Mouse (Mus musculus): ENCODE results near the gene Elk4. TPM values are rescaled to one million over a fixed set of nuclear protein-coding genes. Genes with fewer than 3 reads are reported as not detected.
A peak's percentile ranks its signal among the peaks of the same experiment; 100 is the strongest.

The Elk4 gene
- polyA plus RNA-seq, 1 experiment from 2014 or later, result 13.1 TPM

DNA sequence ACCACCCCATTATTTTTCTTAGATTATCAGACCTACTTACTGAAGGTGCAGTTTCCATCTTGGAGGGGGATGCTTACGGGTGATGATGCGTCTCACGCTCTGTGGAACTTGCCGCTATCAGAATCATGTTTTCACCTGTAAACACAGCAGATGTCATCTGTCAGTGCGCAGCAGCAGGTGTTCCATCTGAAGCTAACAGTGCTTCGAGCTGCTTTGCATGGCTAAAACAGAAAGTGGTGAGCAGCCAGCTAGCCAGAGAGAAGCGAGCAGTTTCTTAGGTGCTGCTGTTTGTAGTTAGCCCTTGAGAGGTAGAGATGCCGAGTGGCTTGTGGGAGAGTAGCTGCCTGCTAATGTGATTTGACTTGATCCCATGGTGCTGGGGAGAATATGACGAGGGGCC is 21.0 kb downstream of the Elk4 start:
- H3K4me1 ChIP-seq, result no peaks in the 10 kb centered on the region
- no peak for ATAC-seq (replicated peaks)
- no peak overlapping the region for H3K27ac ChIP-seq
- no peaks in the 10 kb centered on the region for H3K27me3 ChIP-seq (replicated peaks)
- WGBS, result 88% methylated on average over 9 of the region's 9 CpGs
- peaks cover 26% of the 10 kb centered on the region; the same call in 1 of the 2 replicates for H3K36me3 ChIP-seq (replicated peaks)
- H3K9me3 ChIP-seq, result no peaks in the 10 kb centered on the region
- H3K4me3 ChIP-seq, result no peak overlapping the region
- no peak overlapping the region for H3K4me2 ChIP-seq
- no peak overlapping the region for H3K9ac ChIP-seq

DNA sequence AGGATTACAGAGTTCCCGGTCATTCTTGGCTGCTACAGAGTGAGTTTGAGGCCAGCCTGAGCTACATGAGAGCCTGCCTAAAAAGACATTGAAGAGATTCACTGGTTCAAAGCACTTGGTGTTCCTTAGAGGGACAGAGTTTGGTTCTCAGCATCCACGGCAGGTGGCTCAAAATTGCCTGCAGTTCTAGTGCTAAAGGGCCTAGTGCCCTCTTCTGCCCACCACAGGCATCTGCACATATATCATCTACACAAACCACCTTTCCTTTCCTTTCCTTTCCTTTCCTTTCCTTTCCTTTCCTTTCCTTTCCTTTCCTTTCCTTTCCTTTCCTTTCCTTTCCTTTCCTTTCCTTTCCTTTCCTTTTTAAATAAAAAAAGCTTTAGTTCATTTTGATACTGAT is 23.2 kb downstream of the Elk4 start:
- H3K36me3 ChIP-seq (replicated peaks), result peaks cover 17% of the 10 kb centered on the region; the same call in 1 of the 2 replicates
- no peak overlapping the region for H3K4me2 ChIP-seq
- WGBS, result 60% methylated on average over 2 of the region's 2 CpGs
- H3K9me3 ChIP-seq, result no peaks in the 10 kb centered on the region
- no peaks in the 10 kb centered on the region for H3K4me1 ChIP-seq
- no peaks in the 10 kb centered on the region for H3K27me3 ChIP-seq (replicated peaks)
- H3K27ac ChIP-seq, result no peak overlapping the region
- H3K9ac ChIP-seq, result no peak overlapping the region
- no peak overlapping the region for H3K4me3 ChIP-seq
- no peak for ATAC-seq (replicated peaks)

DNA sequence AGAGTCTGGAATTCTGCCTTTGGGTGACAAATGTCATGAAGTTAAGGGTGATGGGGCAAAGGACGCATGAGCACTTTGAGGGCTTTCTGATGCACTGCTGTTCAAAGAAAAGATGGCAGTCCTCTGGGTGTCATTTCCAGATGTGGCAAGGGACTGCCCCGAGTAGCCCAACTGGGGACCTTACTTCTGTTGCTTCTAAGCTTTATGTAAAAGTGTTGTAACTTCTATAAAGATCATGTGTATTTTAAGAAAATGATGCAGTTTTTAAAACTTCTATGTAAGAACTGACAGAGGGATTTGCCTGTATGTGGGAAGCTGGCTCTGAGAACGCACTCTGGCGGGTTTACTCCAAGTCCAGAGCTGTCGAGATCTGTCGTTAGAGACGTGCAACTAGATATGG is 24.8 kb downstream of the Elk4 start:
- no peak overlapping the region for H3K4me3 ChIP-seq
- H3K4me1 ChIP-seq, result no peaks in the 10 kb centered on the region
- peaks cover 11% of the 10 kb centered on the region; the same call in 1 of the 2 replicates for H3K36me3 ChIP-seq (replicated peaks)
- no peak overlapping the region for H3K9ac ChIP-seq
- no peak for ATAC-seq (replicated peaks)
- H3K27ac ChIP-seq, result no peak overlapping the region
- no peak overlapping the region for H3K4me2 ChIP-seq
- no peaks in the 10 kb centered on the region for H3K27me3 ChIP-seq (replicated peaks)
- no peaks in the 10 kb centered on the region for H3K9me3 ChIP-seq
- WGBS, result 93% methylated on average over 7 of the region's 7 CpGs

DNA sequence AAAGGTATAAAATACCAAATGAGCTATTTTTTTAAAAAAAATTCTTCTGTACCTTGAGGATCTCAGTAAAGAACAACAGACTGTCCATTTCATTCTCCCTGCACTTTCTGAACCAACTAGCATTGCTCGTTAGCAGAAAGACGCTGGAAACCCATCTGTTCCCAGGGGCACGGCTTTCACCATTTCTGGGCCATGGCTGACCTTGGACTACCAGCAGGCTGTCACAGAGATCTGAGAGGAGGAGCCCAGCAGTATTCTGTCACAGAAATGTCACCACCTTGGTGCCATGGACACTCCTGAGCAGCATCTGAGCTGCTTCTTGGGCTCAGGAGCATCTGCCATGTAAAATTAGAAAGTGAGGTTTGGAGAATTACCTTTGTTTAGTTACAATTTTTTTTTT is 30.3 kb downstream of the Elk4 start:
- WGBS, result 63% methylated on average over 3 of the region's 3 CpGs

DNA sequence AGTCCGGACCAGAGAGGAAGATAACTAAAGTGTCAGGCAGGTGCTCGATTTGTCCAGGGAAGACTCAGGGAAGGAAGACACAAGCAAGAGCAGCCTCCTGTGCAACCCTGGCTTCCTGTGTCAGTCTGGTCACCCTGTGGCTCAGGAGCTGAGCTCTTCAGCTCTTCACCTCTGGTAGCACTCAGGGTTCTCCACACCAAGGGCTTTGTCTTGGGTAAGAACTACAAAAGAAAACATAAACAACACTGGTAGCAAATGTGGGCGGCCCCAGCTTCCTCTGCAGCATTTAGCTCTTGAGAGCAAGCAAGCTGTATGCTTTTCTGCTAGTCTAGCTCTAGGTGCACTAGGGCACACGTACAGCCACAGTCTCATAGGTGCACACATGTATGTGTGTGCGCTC is 31.3 kb downstream of the Elk4 start:
- no peaks in the 10 kb centered on the region for H3K9me3 ChIP-seq
- no peaks in the 10 kb centered on the region for H3K4me1 ChIP-seq
- no peaks in the 10 kb centered on the region for H3K36me3 ChIP-seq (replicated peaks)
- no peak overlapping the region for H3K4me2 ChIP-seq
- no peak overlapping the region for H3K4me3 ChIP-seq
- no peak for ATAC-seq (replicated peaks)
- H3K9ac ChIP-seq, result no peak overlapping the region
- no peaks in the 10 kb centered on the region for H3K27me3 ChIP-seq (replicated peaks)
- WGBS, result 83% methylated on average over 5 of the region's 5 CpGs
- no peak overlapping the region for H3K27ac ChIP-seq

More for the DNA sequence above, 30.3 kb downstream of the Elk4 start:
- H3K27ac ChIP-seq, result no peak overlapping the region
- H3K4me3 ChIP-seq, result no peak overlapping the region
- no peaks in the 10 kb centered on the region for H3K36me3 ChIP-seq (replicated peaks)
- ATAC-seq (replicated peaks), result no peak
- H3K9me3 ChIP-seq, result no peaks in the 10 kb centered on the region
- no peaks in the 10 kb centered on the region for H3K27me3 ChIP-seq (replicated peaks)
- no peak overlapping the region for H3K4me2 ChIP-seq
- H3K9ac ChIP-seq, result no peak overlapping the region
- no peaks in the 10 kb centered on the region for H3K4me1 ChIP-seq

DNA sequence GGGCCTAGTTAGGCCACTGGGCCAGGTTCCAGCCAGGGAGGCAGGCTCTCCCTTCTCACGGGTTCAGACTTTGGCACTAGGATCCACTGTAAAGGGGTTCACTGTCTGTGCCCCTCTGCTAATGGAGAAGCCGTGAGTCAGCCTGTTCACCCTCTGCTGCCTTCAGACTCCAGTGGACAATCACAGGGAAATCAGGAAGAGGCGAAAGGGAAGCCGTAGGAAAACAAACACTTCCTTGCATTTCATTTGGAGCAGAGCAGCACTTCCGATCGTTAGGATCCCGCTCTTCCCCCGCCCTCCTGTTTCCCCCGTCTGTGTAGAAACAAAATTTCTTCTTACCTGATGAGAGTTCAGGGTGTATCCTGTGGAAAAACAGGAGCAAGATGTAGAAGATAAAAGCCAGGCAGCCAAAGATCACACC is 32.8 kb downstream of the Elk4 start:
- Histone ChIP-seq H3K4me2 (no peak overlapping the region), H3K27me3 (replicated peaks) (no peaks in the 10 kb centered on the region), H3K9me3 (no peaks in the 10 kb centered on the region), H3K4me3 (no peak overlapping the region), H3K9ac (no peak overlapping the region), H3K36me3 (replicated peaks) (no peaks in the 10 kb centered on the region), H3K4me1 (no peaks in the 10 kb centered on the region), H3K27ac (no peak overlapping the region)
- ATAC-seq (replicated peaks), result no peak
- 73% methylated on average over 9 of the region's 9 CpGs for WGBS

GRCm38 (mm10) chr1:132043759-132044158 is 36.4 kb downstream of the Elk4 start:
- Histone ChIP-seq H3K27me3 (replicated peaks) (no peaks in the 10 kb centered on the region), H3K4me2 (no peak overlapping the region), H3K9ac (no peak overlapping the region), H3K36me3 (replicated peaks) (no peaks in the 10 kb centered on the region), H3K27ac (no peak overlapping the region), H3K4me1 (0 out of 2 replicates have a peak, but pooled peaks cover 2% of the 10 kb centered on the region), H3K9me3 (no peaks in the 10 kb centered on the region), H3K4me3 (no peak overlapping the region)
- WGBS, result 68% methylated on average over 4 of the region's 4 CpGs
- ATAC-seq (replicated peaks), result no peak

GRCm38 (mm10) chr1:132046143-132046735 is 38.8 kb downstream of the Elk4 start:
- Histone ChIP-seq H3K4me1 (0 out of 2 replicates have a peak, but pooled peaks cover 2% of the 10 kb centered on the region), H3K27me3 (replicated peaks) (no peaks in the 10 kb centered on the region), H3K27ac (no peak overlapping the region), H3K4me3 (no peak overlapping the region), H3K9me3 (no peaks in the 10 kb centered on the region), H3K4me2 (no peak overlapping the region), H3K9ac (no peak overlapping the region), H3K36me3 (replicated peaks) (no peaks in the 10 kb centered on the region)
- 27% methylated on average over 15 of the region's 15 CpGs for WGBS
- peak; percentile 58; the same call in 1 of the 2 replicates for ATAC-seq (replicated peaks)

GRCm38 (mm10) chr1:132051746-132052145 is 44.3 kb downstream of the Elk4 start:
- no peak overlapping the region for H3K9ac ChIP-seq
- no peaks in the 10 kb centered on the region for H3K9me3 ChIP-seq

DNA sequence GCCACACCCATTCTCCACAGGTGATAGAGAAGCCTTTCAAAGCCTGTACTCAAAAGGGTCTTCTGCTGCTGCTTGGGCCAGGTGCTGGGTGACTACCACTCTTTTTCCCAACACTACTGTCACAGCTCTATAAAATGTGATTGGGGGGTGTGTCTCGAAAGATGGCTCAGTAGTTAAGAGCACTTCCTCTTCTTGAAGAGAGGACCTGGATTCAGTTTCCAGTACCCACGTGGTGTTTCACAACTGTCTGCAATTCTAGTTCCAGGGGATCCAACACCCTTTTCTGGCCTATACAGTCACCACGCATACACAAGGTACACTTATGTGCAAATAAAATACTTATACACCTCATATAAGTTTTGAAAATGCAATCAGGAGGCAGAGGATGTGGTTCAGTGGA is 47.0 kb downstream of the Elk4 start:
- no peak overlapping the region for H3K4me3 ChIP-seq
- H3K4me1 ChIP-seq, result no peaks in the 10 kb centered on the region
- no peaks in the 10 kb centered on the region for H3K36me3 ChIP-seq (replicated peaks)
- no peak overlapping the region for H3K4me2 ChIP-seq
- no peaks in the 10 kb centered on the region for H3K9me3 ChIP-seq
- ATAC-seq (replicated peaks), result no peak
- H3K9ac ChIP-seq, result no peak overlapping the region
- no peaks in the 10 kb centered on the region for H3K27me3 ChIP-seq (replicated peaks)
- 90% methylated on average over 3 of the region's 3 CpGs for WGBS
- no peak overlapping the region for H3K27ac ChIP-seq

More at GRCm38 (mm10) chr1:132051746-132052145, 44.3 kb downstream of the Elk4 start:
- no peaks in the 10 kb centered on the region for H3K4me1 ChIP-seq
- H3K27me3 ChIP-seq (replicated peaks), result no peaks in the 10 kb centered on the region
- no peak overlapping the region for H3K4me3 ChIP-seq
- H3K27ac ChIP-seq, result no peak overlapping the region
- no peak for ATAC-seq (replicated peaks)
- WGBS, result 66% methylated on average over 3 of the region's 3 CpGs
- H3K4me2 ChIP-seq, result no peak overlapping the region
- H3K36me3 ChIP-seq (replicated peaks), result no peaks in the 10 kb centered on the region

- no peak for ATAC-seq (replicated peaks)
- H3K4me3 ChIP-seq, result no peak overlapping the region
- H3K4me1 ChIP-seq, result no peaks in the 10 kb centered on the region
- H3K9ac ChIP-seq, result no peak overlapping the region
- H3K27ac ChIP-seq, result no peak overlapping the region
- WGBS, result 82% methylated on average over 7 of the region's 7 CpGs
- no peak overlapping the region for H3K4me2 ChIP-seq
- H3K9me3 ChIP-seq, result no peaks in the 10 kb centered on the region
- no peaks in the 10 kb centered on the region for H3K36me3 ChIP-seq (replicated peaks)
- H3K27me3 ChIP-seq (replicated peaks), result no peaks in the 10 kb centered on the region
Observed at GRCm38 (mm10) chr1:132055054-132055664, 47.8 kb downstream of the Elk4 start.

GRCm38 (mm10) chr1:132058558-132058957 is 51.2 kb downstream of the Elk4 start:
- Histone ChIP-seq H3K4me2 (no peak overlapping the region), H3K9me3 (no peaks in the 10 kb centered on the region), H3K27ac (no peak overlapping the region), H3K9ac (no peak overlapping the region), H3K27me3 (replicated peaks) (no peaks in the 10 kb centered on the region), H3K36me3 (replicated peaks) (no peaks in the 10 kb centered on the region), H3K4me3 (no peak overlapping the region), H3K4me1 (no peaks in the 10 kb centered on the region)
- ATAC-seq (replicated peaks), result no peak
- 95% methylated on average over 5 of the region's 5 CpGs for WGBS

All from midbrain, embryonic 15.5 days (tissue).